Mouse (Mus musculus) kidney, embryonic 15.5 days (tissue): ENCODE measurements around the gene Cnot3. TPM values are rescaled to one million over a fixed set of nuclear protein-coding genes. Genes with fewer than 3 reads are reported as not detected.
"Not testable (repeated sequence)": the region's sequence is repeated elsewhere in the genome, so short reads cannot be mapped to it uniquely, and the experiment has no call there.

Source experiments
- ATAC-seq: fragments of 200-750 bp; cut with Nextera tagmentation; replicated peaks from 2 replicates; pipeline ENCODE4 v1.8.0; 2017; ENCODE audit warnings: moderate TSS enrichment; ENCODE audit not compliant: low FRiP score
- H3K27ac ChIP-seq: fragments of 300-500 bp; sonication (generic); 2 replicates; pipeline ENCODE4 v1.5.1; 2015; ENCODE audit warnings: mild to moderate bottlenecking, inconsistent platforms
- H3K27me3 ChIP-seq: fragments of 300-500 bp; sonication (generic); 2 replicates; pipeline ENCODE4 v1.6.1; 2015; ENCODE audit warnings: inconsistent platforms
- H3K36me3 ChIP-seq: fragments of 300-500 bp; sonication (generic); 2 replicates; pipeline ENCODE4 v1.6.1; 2015; ENCODE audit warnings: inconsistent platforms
- H3K4me1 ChIP-seq: fragments of 300-500 bp; sonication (generic); 2 replicates; pipeline ENCODE4 v1.6.1; 2015; ENCODE audit warnings: inconsistent platforms
- H3K4me2 ChIP-seq: fragments of 300-500 bp; sonication (generic); 2 replicates; pipeline ENCODE4 v1.6.1; 2015; ENCODE audit warnings: moderate library complexity, mild to moderate bottlenecking, inconsistent platforms
- H3K4me3 ChIP-seq: fragments of 300-500 bp; sonication (generic); replicated peaks from 2 replicates; pipeline ENCODE4 v1.5.1; 2015; ENCODE audit warnings: mild to moderate bottlenecking, inconsistent platforms
- H3K9ac ChIP-seq: fragments of 300-500 bp; sonication (generic); 2 replicates; pipeline ENCODE4 v1.6.1; 2015; ENCODE audit warnings: mild to moderate bottlenecking, inconsistent platforms
- H3K9me3 ChIP-seq: fragments of 300-500 bp; sonication (generic); replicated peaks from 2 replicates; pipeline ENCODE4 v1.6.1; 2016; ENCODE audit warnings: inconsistent platforms
- WGBS: fragments of 180-500 bp; shearing (Covaris S2); methylation state at CpG from one replicate; pipeline ENCODE4 v1.1.7; 2015; ENCODE audit warnings: mixed read lengths; 5-methylcytosine and 5-hydroxymethylcytosine counted together
- polyA plus RNA-seq: library from polyadenylated mRNA; unstranded; fragments of >200 nt; fragmentation: Nextera tagmentation; extraction: Ambion mirVana; gene quantifications from 2 replicates; pipeline ENCODE4 v1.2.1, GENCODE M21; 2015

The Cnot3 gene
- polyA plus RNA-seq, 1 experiment from 2014 or later, result 66.5 TPM

DNA sequence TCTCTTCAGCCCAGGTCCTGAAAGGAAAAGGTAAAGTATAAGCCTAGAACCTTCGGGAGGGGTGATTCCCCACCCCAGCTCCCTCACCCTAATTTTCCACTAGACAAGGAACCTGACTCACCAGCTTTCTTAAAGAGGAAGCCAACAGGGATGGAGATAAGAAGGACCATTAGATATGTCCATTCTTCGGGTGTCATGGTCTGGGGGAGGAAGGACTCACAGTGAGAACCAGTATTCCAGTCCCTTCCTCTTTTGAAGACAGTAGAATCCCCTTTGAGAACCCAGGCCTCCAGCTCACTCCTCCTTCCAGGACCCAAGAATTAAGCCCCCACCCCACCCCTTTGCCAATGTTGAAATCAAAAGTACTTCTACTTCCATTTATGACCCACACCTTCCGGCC, 46.9 kb downstream of the Cnot3 start:
- Histone ChIP-seq H3K27me3 (no peaks in the 10 kb centered on the region), H3K4me3 (peak overlapping the region; percentile 76), H3K9me3 (no peaks in the 10 kb centered on the region), H3K9ac (peak overlapping the region; percentile 90), H3K27ac (peak overlapping the region; percentile 99), H3K4me1 (peaks cover 25% of the 10 kb centered on the region), H3K4me2 (peak overlapping the region; percentile 90), H3K36me3 (peaks cover 42% of the 10 kb centered on the region)
- 18% methylated on average over 3 of the region's 3 CpGs for WGBS
- ATAC-seq, result no peak

DNA sequence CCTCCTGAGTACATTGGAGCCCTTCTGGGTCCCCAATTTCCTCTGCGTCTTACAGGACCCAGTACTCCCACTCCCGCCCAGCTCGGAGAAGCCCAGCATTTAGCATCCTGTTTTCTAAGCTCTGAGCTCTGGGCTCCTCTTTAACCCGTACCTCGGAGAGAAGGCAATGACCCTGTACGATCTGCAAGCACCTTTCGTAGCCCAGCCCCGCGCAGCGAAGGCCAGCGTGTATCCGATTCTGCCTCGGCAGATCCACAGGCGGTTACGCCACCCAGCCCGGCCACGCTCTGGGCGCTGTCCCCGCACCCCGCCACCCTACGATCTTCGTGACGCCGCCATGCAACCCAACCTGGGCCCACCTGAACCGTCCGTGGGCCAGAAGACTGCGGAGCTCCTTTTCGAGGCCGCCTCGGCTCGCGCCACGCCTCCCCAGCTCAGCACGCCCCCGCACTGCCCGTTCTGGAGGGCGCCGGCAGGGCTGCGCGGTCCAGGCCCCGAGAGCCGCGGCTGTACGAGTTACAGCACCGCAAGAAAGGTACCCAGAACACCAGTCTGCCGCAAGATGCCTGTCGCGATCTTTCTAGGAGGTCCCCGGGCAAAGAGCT, 47.4 kb downstream of the Cnot3 start, which contains the start of gene Tsen34:
TSS of gene Tsen34 (plus strand) at position 482 of the 605 bp plus-strand sequence.
- H3K4me3 ChIP-seq, result peak within 1 kb of the TSS; percentile 76
- H3K9ac ChIP-seq, result peak within 1 kb of the TSS; percentile 90

GRCm38 (mm10) chr7:3692987-3693808, 48.1 kb downstream of the Cnot3 start, which contains the start of gene Mboat7:
Gene Mboat7 (minus strand): TSS chr7:3693523.
- no peaks in the 10 kb centered on the region for H3K27me3 ChIP-seq
- no peaks in the 10 kb centered on the region for H3K9me3 ChIP-seq
- peak within 1 kb of the TSS; percentile 76 for H3K4me3 ChIP-seq
- peak; percentile 91 for ATAC-seq
- WGBS, result under 1% methylated on average over 55 of the region's 55 CpGs
- H3K4me2 ChIP-seq, result peak within 1 kb of the TSS; percentile 90
- peaks cover 43% of the 10 kb centered on the region for H3K36me3 ChIP-seq
- H3K9ac ChIP-seq, result peak within 1 kb of the TSS; percentile 90
- peaks cover 25% of the 10 kb centered on the region for H3K4me1 ChIP-seq
- peak within 1 kb of the TSS; percentile 99 for H3K27ac ChIP-seq

More for the DNA sequence above, 47.4 kb downstream of the Cnot3 start, which contains the start of gene Tsen34:
- Histone ChIP-seq H3K36me3 (peaks cover 42% of the 10 kb centered on the region), H3K4me1 (peaks cover 25% of the 10 kb centered on the region), H3K27me3 (no peaks in the 10 kb centered on the region), H3K9me3 (no peaks in the 10 kb centered on the region), H3K27ac (peak within 1 kb of the TSS; percentile 99), H3K4me2 (peak within 1 kb of the TSS; percentile 90)
- peak; percentile 67 for ATAC-seq
- under 1% methylated on average over 49 of the region's 49 CpGs for WGBS

DNA sequence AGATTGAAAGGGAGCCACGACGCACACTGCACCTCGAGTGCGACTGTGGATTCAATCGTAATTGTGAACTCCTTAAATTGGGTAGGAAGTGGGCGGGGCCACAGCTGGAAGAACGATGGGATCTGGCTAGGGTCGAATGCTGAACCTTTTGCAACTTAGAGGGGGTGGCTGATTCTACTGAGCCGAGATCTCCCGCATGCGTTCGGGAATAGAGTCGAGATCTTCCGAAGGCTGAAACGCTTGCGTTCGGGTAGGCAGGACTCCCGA, 48.7 kb downstream of the Cnot3 start:
- Histone ChIP-seq H3K27me3 (no peaks in the 10 kb centered on the region), H3K9me3 (no peaks in the 10 kb centered on the region), H3K27ac (peak overlapping the region; percentile 99), H3K4me3 (peak overlapping the region; percentile 76), H3K36me3 (peaks cover 44% of the 10 kb centered on the region), H3K9ac (peak overlapping the region; percentile 90), H3K4me2 (peak overlapping the region; percentile 90), H3K4me1 (peaks cover 25% of the 10 kb centered on the region)
- no peak for ATAC-seq
- WGBS, result under 1% methylated on average over 18 of the region's 18 CpGs

GRCm38 (mm10) chr7:3694076-3694948, 49.2 kb downstream of the Cnot3 start:
- 1% methylated on average over 46 of the region's 55 CpGs for WGBS
- H3K9ac ChIP-seq, result peak overlapping the region; percentile 90
- H3K9me3 ChIP-seq, result no peaks in the 10 kb centered on the region
- peak; percentile 72 for ATAC-seq
- H3K4me1 ChIP-seq, result peaks cover 25% of the 10 kb centered on the region
- H3K4me2 ChIP-seq, result peak overlapping the region; percentile 90
- H3K36me3 ChIP-seq, result peaks cover 50% of the 10 kb centered on the region
- H3K27ac ChIP-seq, result peak overlapping the region; percentile 99
- H3K4me3 ChIP-seq, result peak overlapping the region; percentile 76
- no peaks in the 10 kb centered on the region for H3K27me3 ChIP-seq

DNA sequence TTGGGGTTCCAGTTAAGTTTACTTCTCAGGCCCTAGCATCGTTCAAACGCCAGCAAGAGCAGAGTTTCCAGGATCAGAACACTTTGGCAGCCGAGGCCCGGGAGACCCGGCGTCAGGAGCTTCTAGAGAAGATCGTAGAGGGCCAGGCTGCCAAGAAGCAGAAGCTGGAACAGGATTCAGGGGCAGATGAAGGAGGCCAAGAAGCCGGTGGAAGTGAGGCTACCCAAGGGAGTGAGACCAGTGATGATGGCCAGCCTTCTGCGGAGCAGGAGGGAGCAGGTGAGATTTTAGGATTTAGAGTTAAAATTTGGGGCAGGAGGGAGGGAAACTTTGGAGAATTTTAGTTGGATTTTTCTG, 49.9 kb downstream of the Cnot3 start:
- peak overlapping the region; percentile 99 for H3K27ac ChIP-seq
- peak overlapping the region; percentile 90 for H3K9ac ChIP-seq
- peak overlapping the region; percentile 76 for H3K4me3 ChIP-seq
- peak overlapping the region; percentile 90 for H3K4me2 ChIP-seq
- H3K36me3 ChIP-seq, result peaks cover 54% of the 10 kb centered on the region
- WGBS, result 2% methylated on average over 9 of the region's 9 CpGs
- ATAC-seq, H3K27me3 ChIP-seq, H3K9me3 ChIP-seq: not testable (repeated sequence)
- H3K4me1 ChIP-seq, result peaks cover 25% of the 10 kb centered on the region

DNA sequence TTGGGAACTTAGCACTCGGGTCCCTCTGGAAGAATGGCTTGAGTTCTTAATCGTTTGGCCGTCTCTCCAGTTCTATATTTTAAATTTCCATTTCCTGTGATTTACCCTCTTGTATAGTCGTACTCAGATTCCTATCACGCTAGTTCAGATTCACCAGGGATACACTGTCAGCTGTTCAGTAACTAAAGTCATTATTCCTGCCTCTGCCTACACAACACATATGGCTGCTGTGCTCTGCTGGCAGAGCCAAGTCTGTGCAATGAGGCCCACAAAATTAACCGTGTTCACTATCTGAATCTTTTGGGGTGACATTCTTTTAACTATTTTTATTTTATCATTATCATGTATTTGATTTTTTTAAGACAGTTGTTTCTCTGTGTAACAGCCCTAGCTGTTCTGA, 53.4 kb downstream of the Cnot3 start:
- no peak overlapping the region for H3K27ac ChIP-seq
- H3K9me3 ChIP-seq, result no peaks in the 10 kb centered on the region
- no peaks in the 10 kb centered on the region for H3K27me3 ChIP-seq
- H3K9ac ChIP-seq, result no peak overlapping the region
- no peak overlapping the region for H3K4me3 ChIP-seq
- peaks cover 12% of the 10 kb centered on the region for H3K4me1 ChIP-seq
- H3K36me3 ChIP-seq, result peaks cover 64% of the 10 kb centered on the region
- WGBS, result 95% methylated on average over 6 of the region's 6 CpGs
- no peak overlapping the region for H3K4me2 ChIP-seq
- ATAC-seq, result no peak

DNA sequence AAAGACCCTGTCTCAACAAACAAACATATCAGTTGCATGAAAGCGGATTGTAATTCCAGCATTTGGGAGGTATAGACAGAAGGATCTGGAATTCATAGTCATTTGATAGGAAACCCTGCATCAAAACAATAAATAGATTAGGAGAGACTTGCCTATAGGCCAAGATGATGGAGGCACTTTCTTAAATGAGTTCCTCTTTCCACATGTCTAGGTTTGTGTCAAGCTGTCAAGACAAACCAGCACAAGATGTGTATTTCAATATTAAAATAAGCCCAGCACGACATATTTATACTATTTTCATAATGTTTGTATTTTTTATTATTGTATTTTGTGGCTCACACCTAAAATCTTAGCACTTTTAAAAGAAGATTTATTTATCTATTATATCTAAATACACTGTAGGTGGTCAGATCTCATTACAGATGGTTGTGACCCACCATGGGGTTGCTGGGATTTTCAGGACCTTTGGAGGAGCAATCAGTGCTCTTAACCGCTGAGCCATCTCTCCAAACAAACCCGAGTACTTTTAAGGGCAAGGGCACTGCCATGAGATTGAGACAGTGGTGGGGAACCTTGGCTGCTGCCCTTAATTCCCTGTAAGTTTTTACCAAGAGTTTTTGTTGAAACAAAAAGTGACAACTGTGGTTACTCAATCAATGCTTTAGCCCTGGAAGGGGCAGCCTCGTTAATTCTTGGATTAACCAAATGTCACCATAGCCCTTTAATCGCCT, 58.2 kb downstream of the Cnot3 start:
- peaks cover 20% of the 10 kb centered on the region for H3K4me1 ChIP-seq
- H3K9ac ChIP-seq, result peak overlapping the region; percentile 49
- peaks cover 68% of the 10 kb centered on the region for H3K36me3 ChIP-seq
- no peaks in the 10 kb centered on the region for H3K27me3 ChIP-seq
- peak overlapping the region; percentile 96 for H3K27ac ChIP-seq
- peak overlapping the region; percentile 82 for H3K4me2 ChIP-seq
- peak; percentile 49 for ATAC-seq
- H3K4me3 ChIP-seq, result peak overlapping the region; percentile 81
- no peaks in the 10 kb centered on the region for H3K9me3 ChIP-seq
- WGBS, result 22% methylated on average over 6 of the region's 6 CpGs

DNA sequence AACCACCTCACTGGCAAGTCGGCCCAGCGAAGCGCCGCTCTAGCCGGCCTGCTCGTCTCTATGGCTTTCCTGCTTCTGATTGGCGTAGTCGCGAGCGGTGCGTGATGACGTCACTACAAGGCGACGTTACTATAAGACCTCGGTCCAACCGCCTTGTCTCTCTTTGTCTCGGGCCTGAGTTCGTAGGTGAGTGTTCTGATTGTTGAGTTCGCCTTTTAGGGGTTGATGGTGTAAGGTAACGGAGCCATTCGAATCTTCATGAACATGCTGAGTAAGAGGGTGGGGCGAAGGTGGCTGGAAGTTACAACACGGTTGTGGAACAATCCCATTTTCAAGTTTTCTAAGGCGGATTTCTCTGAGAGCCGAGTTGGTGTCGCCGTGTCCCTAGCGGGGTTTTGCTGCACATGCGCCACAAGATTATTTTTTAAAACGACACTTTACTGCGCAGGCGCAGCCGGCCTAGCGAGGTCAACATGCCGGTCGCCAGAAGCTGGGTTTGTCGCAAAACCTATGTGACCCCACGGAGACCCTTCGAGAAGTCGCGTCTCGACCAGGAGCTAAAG, 58.9 kb downstream of the Cnot3 start, which contains the start of gene Rps9:
TSS of gene Rps9 (plus strand) at position 115 of the 563 bp plus-strand sequence.
- ATAC-seq, result peak; percentile 94
- H3K4me1 ChIP-seq, result peaks cover 20% of the 10 kb centered on the region
- H3K4me3 ChIP-seq, result peak within 1 kb of the TSS; percentile 81
- H3K9ac ChIP-seq, result peak within 1 kb of the TSS; percentile 81
- H3K27me3 ChIP-seq, result no peaks in the 10 kb centered on the region
- peak within 1 kb of the TSS; percentile 96 for H3K27ac ChIP-seq
- WGBS, result 1% methylated on average over 42 of the region's 42 CpGs
- H3K9me3 ChIP-seq, result no peaks in the 10 kb centered on the region
- H3K4me2 ChIP-seq, result peak within 1 kb of the TSS; percentile 82
- peaks cover 62% of the 10 kb centered on the region for H3K36me3 ChIP-seq

GRCm38 (mm10) chr7:3704475-3704874, 59.4 kb downstream of the Cnot3 start:
- Histone ChIP-seq H3K4me2 (peak overlapping the region; percentile 82), H3K36me3 (peaks cover 57% of the 10 kb centered on the region), H3K4me1 (peaks cover 20% of the 10 kb centered on the region), H3K27me3 (no peaks in the 10 kb centered on the region), H3K4me3 (peak overlapping the region; percentile 81), H3K9me3 (no peaks in the 10 kb centered on the region), H3K27ac (peak overlapping the region; percentile 96), H3K9ac (peak overlapping the region; percentile 81)
- 1% methylated on average over 20 of the region's 20 CpGs for WGBS
- peak; percentile 31 for ATAC-seq

DNA sequence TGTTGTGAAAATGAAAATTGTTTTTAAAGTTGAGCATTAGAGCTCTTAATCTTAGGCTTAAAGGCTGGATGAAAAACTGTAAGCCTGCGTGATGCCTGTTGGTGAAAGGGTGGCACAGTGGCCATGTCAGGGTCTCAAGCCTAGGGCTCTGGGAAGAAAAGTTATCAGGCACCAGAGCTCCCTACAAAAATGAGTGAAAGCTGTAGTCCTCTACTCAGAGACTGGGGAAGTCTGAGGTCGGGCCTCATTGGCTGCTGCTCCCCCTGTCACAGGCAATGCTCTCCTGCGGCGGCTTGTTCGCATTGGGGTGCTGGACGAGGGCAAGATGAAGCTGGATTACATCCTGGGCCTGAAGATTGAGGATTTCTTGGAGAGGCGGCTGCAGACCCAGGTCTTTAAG, 60.4 kb downstream of the Cnot3 start:
- Histone ChIP-seq H3K4me1 (peaks cover 20% of the 10 kb centered on the region), H3K36me3 (peaks cover 47% of the 10 kb centered on the region), H3K4me3 (peak overlapping the region; percentile 81), H3K9ac (peak overlapping the region; percentile 81), H3K27ac (peak overlapping the region; percentile 96; the same call in 1 of the 2 replicates), H3K4me2 (peak overlapping the region; percentile 82)
- not testable (repeated sequence) for H3K27me3 ChIP-seq, ATAC-seq, H3K9me3 ChIP-seq
- 3% methylated on average over 7 of the region's 7 CpGs for WGBS
